Mouse (Mus musculus) frontal cortex, postnatal 25 days (tissue): ENCODE measurements around the gene Lcn12.

Experiments
- DNase-seq, 2 experiments: peaks; one replicate each; pipeline ENCODE4 v3.0.0; 2022; ENCODE audit warnings: low spot score in 2 of 2

Gene Lcn12

GRCm38 (mm10) chr2:25460135-25460534, 33.6 kb downstream of the Lcn12 start:
- no peak for DNase-seq

GRCm38 (mm10) chr2:25458911-25459310, 34.8 kb downstream of the Lcn12 start:
- DNase-seq, result no peak

- no peak for DNase-seq
These were observed 36.5 kb downstream of the Lcn12 start for GRCm38 (mm10) chr2:25457022-25457896.

- no peak for DNase-seq
These were observed 37.3 kb downstream of the Lcn12 start, which contains the start of gene Clic3 for GRCm38 (mm10) chr2:25456205-25456953. Clic3 (plus strand) TSS chr2:25456838.

GRCm38 (mm10) chr2:25452951-25453350, 40.8 kb downstream of the Lcn12 start:
- DNase-seq, result no peak

- DNase-seq, result no peak
These were observed 42.7 kb downstream of the Lcn12 start for GRCm38 (mm10) chr2:25450853-25451647.

GRCm38 (mm10) chr2:25442682-25443081, 51.0 kb downstream of the Lcn12 start:
- DNase-seq, result no peak

GRCm38 (mm10) chr2:25441067-25441466, 52.6 kb downstream of the Lcn12 start:
- no peak for DNase-seq
